Mouse (Mus musculus) stomach, embryonic 14.5 days (tissue): ENCODE measurements around the gene Gm10639. TPM values are rescaled to one million over a fixed set of nuclear protein-coding genes. Genes with fewer than 3 reads are reported as not detected.
"Not testable (repeated sequence)": the region's sequence is repeated elsewhere in the genome, so short reads cannot be mapped to it uniquely, and the experiment has no call there.

ENCODE experiments used
- ATAC-seq: fragments of 200-750 bp; cut with Nextera tagmentation; 2 replicates; pipeline ENCODE4 v1.8.0; 2017; ENCODE audit warnings: low read depth, moderate TSS enrichment; ENCODE audit not compliant: insufficient number of reproducible peaks, insufficient read depth, low FRiP score
- H3K27ac ChIP-seq: fragments of 300-500 bp; sonication (generic); 2 replicates; pipeline ENCODE4 v1.5.1; 2014; ENCODE audit warnings: mild to moderate bottlenecking, low read length, moderate library complexity, mixed read lengths
- H3K27me3 ChIP-seq: fragments of 300-500 bp; sonication (generic); 2 replicates; pipeline ENCODE4 v1.6.1; 2014; ENCODE audit warnings: low read length, control low read depth, mixed read lengths; ENCODE audit not compliant: control insufficient read depth, insufficient read depth
- H3K36me3 ChIP-seq: fragments of 300-500 bp; sonication (generic); 2 replicates; pipeline ENCODE4 v1.6.1; 2014; ENCODE audit warnings: mild to moderate bottlenecking, control low read depth, low read length, moderate library complexity, mixed read lengths; ENCODE audit not compliant: control insufficient read depth, insufficient read depth
- H3K4me1 ChIP-seq: fragments of 300-500 bp; sonication (generic); 2 replicates; pipeline ENCODE4 v1.6.1; 2014; ENCODE audit warnings: low read length, control low read depth, mixed read lengths; ENCODE audit not compliant: control insufficient read depth, insufficient read depth
- H3K4me2 ChIP-seq: fragments of 300-500 bp; sonication (generic); replicated peaks from 2 replicates; pipeline ENCODE4 v1.6.1; 2014; ENCODE audit warnings: low read depth, low read length, control low read depth
- H3K4me3 ChIP-seq: fragments of 300-500 bp; sonication (generic); 2 replicates; pipeline ENCODE4 v1.5.1; 2014; ENCODE audit warnings: low read depth, low read length, control low read depth
- H3K9ac ChIP-seq: fragments of 300-500 bp; sonication (generic); replicated peaks from 2 replicates; pipeline ENCODE4 v1.6.1; 2014; ENCODE audit warnings: low read depth, mild to moderate bottlenecking, control low read depth, low read length, moderate library complexity, mixed read lengths
- H3K9me3 ChIP-seq: fragments of 300-500 bp; sonication (generic); 2 replicates; pipeline ENCODE4 v1.6.1; 2016; ENCODE audit warnings: low read depth, low read length, control low read depth; ENCODE audit not compliant: control insufficient read depth
- WGBS: fragments of 180-500 bp; shearing (Covaris S2); extraction: QIAGEN DNeasy Blood & Tissue Kit; methylation state at CpG from one replicate; pipeline ENCODE4 v1.1.7; 2014; 5-methylcytosine and 5-hydroxymethylcytosine counted together
- polyA plus RNA-seq: library from polyadenylated mRNA; unstranded; fragments of >200 nt; fragmentation: Nextera tagmentation; extraction: Ambion mirVana; gene quantifications from 2 replicates; pipeline ENCODE4 v1.2.1, GENCODE M21; 2014

Gm10639 gene
- polyA plus RNA-seq, 1 experiment from 2014 or later = not detected

- H3K4me3 ChIP-seq, H3K27me3 ChIP-seq, H3K4me2 ChIP-seq, ATAC-seq, H3K9me3 ChIP-seq, H3K4me1 ChIP-seq, H3K36me3 ChIP-seq, H3K9ac ChIP-seq, H3K27ac ChIP-seq: not testable (repeated sequence)
These were observed 47.3 kb downstream of the Gm10639 start for GRCm38 (mm10) chr9:78337050-78337449.

- H3K4me1 ChIP-seq, H3K9me3 ChIP-seq, H3K4me2 ChIP-seq, H3K27me3 ChIP-seq, H3K27ac ChIP-seq, H3K9ac ChIP-seq, ATAC-seq, H3K36me3 ChIP-seq, H3K4me3 ChIP-seq: not testable (repeated sequence)
- WGBS = 24% methylated on average over 8 of the region's 8 CpGs
These were observed 50.6 kb downstream of the Gm10639 start for GRCm38 (mm10) chr9:78340324-78340723.

GRCm38 (mm10) chr9:78342494-78342893 lies 52.8 kb downstream of the Gm10639 start:
- not testable (repeated sequence) for H3K36me3 ChIP-seq, H3K27ac ChIP-seq, H3K4me2 ChIP-seq, H3K27me3 ChIP-seq, ATAC-seq, H3K4me3 ChIP-seq, H3K4me1 ChIP-seq, H3K9ac ChIP-seq, H3K9me3 ChIP-seq
- WGBS = 81% methylated on average over 4 of the region's 4 CpGs

- H3K36me3 ChIP-seq, H3K27ac ChIP-seq, H3K9ac ChIP-seq, H3K27me3 ChIP-seq, H3K9me3 ChIP-seq, H3K4me3 ChIP-seq, ATAC-seq, H3K4me2 ChIP-seq, H3K4me1 ChIP-seq: not testable (repeated sequence)
- WGBS = 82% methylated on average over 9 of the region's 9 CpGs
These were observed 53.3 kb downstream of the Gm10639 start for GRCm38 (mm10) chr9:78343055-78343454.

- not testable (repeated sequence) for H3K4me2 ChIP-seq, H3K27me3 ChIP-seq, ATAC-seq, H3K27ac ChIP-seq, H3K36me3 ChIP-seq, H3K9me3 ChIP-seq, H3K4me1 ChIP-seq, H3K4me3 ChIP-seq, H3K9ac ChIP-seq
- WGBS = 59% methylated on average over 4 of the region's 4 CpGs
These were observed 55.5 kb downstream of the Gm10639 start for GRCm38 (mm10) chr9:78345235-78345634.

GRCm38 (mm10) chr9:78347004-78347403 lies 57.3 kb downstream of the Gm10639 start:
- H3K4me2 ChIP-seq = no peak overlapping the region
- ATAC-seq = peak; percentile 81
- H3K36me3 ChIP-seq = no peaks in the 10 kb centered on the region
- 54% methylated on average over 3 of the region's 3 CpGs for whole genome bisulfite sequencing
- no peaks in the 10 kb centered on the region for H3K9me3 ChIP-seq
- H3K4me1 ChIP-seq = no peaks in the 10 kb centered on the region
- no peak overlapping the region for H3K4me3 ChIP-seq
- no peaks in the 10 kb centered on the region for H3K27me3 ChIP-seq
- no peak overlapping the region for H3K9ac ChIP-seq
- H3K27ac ChIP-seq = no peak overlapping the region

- H3K36me3 ChIP-seq, H3K9ac ChIP-seq, H3K9me3 ChIP-seq, H3K27ac ChIP-seq, H3K27me3 ChIP-seq, ATAC-seq, H3K4me1 ChIP-seq, H3K4me3 ChIP-seq, H3K4me2 ChIP-seq: not testable (repeated sequence)
- WGBS = 55% methylated on average over 6 of the region's 6 CpGs
These were observed 58.7 kb downstream of the Gm10639 start for GRCm38 (mm10) chr9:78348206-78349004.

GRCm38 (mm10) chr9:78349141-78349540 lies 59.4 kb downstream of the Gm10639 start:
- H3K27me3 ChIP-seq, H3K9ac ChIP-seq, H3K4me2 ChIP-seq, H3K27ac ChIP-seq, H3K36me3 ChIP-seq, H3K9me3 ChIP-seq, ATAC-seq, H3K4me1 ChIP-seq, H3K4me3 ChIP-seq: not testable (repeated sequence)
- 88% methylated on average over 3 of the region's 3 CpGs for WGBS

- not testable (repeated sequence) for H3K36me3 ChIP-seq, H3K27ac ChIP-seq, H3K9ac ChIP-seq, ATAC-seq, H3K4me2 ChIP-seq, H3K27me3 ChIP-seq, H3K4me3 ChIP-seq, H3K4me1 ChIP-seq, H3K9me3 ChIP-seq
These were observed 60.3 kb downstream of the Gm10639 start for GRCm38 (mm10) chr9:78350007-78350406.
